Mouse (Mus musculus) left cerebral cortex, postnatal 14 days (tissue): ENCODE data around the gene Sspo. TPM values are rescaled to one million over a fixed set of nuclear protein-coding genes. Genes with fewer than 3 reads are reported as not detected.

Experiments
- DNase-seq, 2 experiments: peaks; one replicate each; pipeline ENCODE4 v3.0.0; 2021 to 2022; ENCODE audit warnings: low spot score in 2 of 2, mixed read lengths in 1 of 2
- intact Hi-C: fragments of 180-260 bp; cut with DNase I; formaldehyde crosslinking; loops from one replicate; pipeline ENCODE4 v1.15.1; 2025
- microRNA-seq, 2 experiments: library from miRNA; unstranded; fragments of <30 nt; microRNA quantifications; one replicate each; pipeline ENCODE4 v1.2.0; 2022
- total RNA-seq, 2 experiments: library from RNA; stranded (reverse); gene quantifications; 2 replicates each; pipeline ENCODE4 v1.2.3; 2021

Sspo gene
- total RNA-seq, 2 experiments from 2014 or later, result 0.59 to 0.64 TPM

DNA sequence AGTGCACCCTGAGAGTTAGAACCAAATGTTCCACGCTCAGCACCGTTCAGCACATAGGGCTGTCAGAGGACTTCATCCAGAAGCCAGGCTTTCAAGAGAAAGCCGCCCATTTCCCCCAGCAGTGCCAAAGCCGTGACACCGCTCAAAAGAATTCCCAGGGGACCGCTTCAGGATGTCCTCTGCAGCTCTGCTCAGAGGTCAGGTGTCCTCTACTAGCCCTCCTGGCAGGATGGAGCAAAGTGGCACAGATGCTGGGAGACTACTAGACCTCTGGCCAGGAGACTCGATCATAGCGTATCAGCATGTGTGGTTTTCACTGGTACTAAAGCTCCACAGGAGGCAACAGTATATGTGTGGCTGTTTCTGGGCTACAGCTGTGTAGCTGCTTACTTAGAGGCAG, 86.9 kb downstream of the Sspo start:
- intact Hi-C loops, result loop anchor here (5.0 kb wide), 2 partner anchors 138 to 358 kb away; partner anchors contain the start of gene Krba1
- no peak for DNase-seq

- intact Hi-C loops, result loop anchor here (2.0 to 5.0 kb wide), 3 partner anchors 91 to 359 kb away; partner anchors contain the start of genes Krba1 and Zfp467
- no peak for DNase-seq
Measured at GRCm38 (mm10) chr6:48536091-48536490, 88.1 kb downstream of the Sspo start.

- intact Hi-C loops, result loop anchor here (2.0 to 5.0 kb wide), 3 partner anchors 93 to 360 kb away; partner anchors contain the start of genes Krba1 and Zfp467
- DNase-seq, result peak; percentile 93 to 94
Measured at GRCm38 (mm10) chr6:48537105-48537954, 89.3 kb downstream of the Sspo start, which contains the start of gene Atp6v0e2. Gene Atp6v0e2, plus strand, starts transcription at chr6:48537615.

- peak; percentile 88 to 95 for DNase-seq
- intact Hi-C loops, result loop anchor here (5.0 kb wide), 2 partner anchors 142 to 362 kb away; partner anchors contain the start of gene Krba1
Measured at GRCm38 (mm10) chr6:48538841-48539737, 91.1 kb downstream of the Sspo start.

GRCm38 (mm10) chr6:48539860-48540259, 91.8 kb downstream of the Sspo start:
- no peak for DNase-seq
- intact Hi-C loops, result loop anchor here (5.0 to 10.0 kb wide), 3 partner anchors 105 to 363 kb away; partner anchors contain the start of genes Gimap8 and Krba1

- DNase-seq, result no peak
- intact Hi-C loops, result loop anchor here (10.0 kb wide), 1 partner anchor 104 kb away; the partner anchor contains the start of gene Gimap8
Measured at GRCm38 (mm10) chr6:48540721-48541120, 92.7 kb downstream of the Sspo start.

DNA sequence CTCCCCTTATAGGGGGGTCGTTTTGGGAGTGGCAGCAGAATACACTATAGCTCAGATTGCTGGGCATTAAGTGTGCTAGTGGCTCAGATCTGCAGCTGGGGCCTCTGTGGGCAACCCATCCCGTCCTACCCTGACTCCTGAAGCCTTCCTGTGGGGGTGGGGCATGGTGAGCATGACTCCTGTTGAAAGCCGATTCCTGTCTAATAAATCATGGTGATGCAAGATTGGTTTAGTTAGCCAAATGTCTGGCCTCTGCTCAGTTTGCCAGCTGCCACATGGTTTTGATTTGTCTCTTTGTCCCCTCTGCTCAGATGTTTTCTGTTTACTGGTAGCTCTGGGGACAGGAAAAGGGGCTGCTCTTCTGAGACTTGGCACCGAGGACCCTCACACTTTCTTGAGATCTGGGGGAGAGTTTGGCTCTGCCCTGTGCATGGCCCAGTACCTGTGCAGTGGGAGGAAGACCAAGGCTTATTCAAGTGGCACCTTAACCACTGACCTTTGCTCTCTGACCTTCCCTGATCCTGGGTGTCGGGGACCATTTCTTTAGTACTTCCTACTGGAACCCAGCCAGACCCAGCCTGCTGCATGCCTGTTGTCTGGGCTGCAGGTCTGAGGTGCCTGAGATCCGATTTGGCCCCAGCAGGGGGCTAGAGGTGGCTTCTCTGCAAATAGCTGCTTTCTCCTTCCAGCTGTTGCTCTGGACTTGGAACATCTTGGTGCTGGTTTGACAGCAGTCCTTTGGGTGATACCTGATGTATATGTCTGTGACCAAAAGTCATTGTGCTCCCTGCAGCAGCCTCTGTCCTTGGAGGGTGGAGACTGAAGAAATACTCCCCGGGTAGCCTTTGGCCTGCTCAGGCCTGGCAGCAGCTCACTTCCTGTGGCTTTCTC, 93.8 kb downstream of the Sspo start:
- DNase-seq, result no peak
- intact Hi-C loops, result loop anchor here (10.0 kb wide), 1 partner anchor 103 kb away; the partner anchor contains the start of gene Gimap8

DNA sequence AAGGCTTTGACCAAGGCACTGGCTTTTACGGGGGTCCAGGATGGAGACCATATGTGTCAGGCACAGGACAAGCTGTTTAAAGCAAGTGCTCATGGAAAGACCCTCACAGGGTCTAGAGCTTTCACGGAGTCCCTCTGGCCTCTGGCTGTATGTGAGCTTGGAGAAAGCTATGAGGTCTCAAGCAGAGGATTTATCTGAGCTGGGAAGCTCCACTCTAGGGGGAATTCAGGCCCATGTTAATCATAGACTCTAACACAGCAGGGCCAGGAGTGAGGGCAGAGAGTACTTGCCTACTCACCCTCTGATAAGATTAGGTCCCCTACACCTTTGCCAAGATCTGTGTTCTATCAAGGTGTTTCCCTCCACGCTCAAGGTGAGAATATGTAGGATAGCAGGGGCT, 94.6 kb downstream of the Sspo start:
- no peak for DNase-seq
- intact Hi-C loops, result loop anchor here (10.0 kb wide), 1 partner anchor 102 kb away; the partner anchor contains the start of gene Gimap8

DNA sequence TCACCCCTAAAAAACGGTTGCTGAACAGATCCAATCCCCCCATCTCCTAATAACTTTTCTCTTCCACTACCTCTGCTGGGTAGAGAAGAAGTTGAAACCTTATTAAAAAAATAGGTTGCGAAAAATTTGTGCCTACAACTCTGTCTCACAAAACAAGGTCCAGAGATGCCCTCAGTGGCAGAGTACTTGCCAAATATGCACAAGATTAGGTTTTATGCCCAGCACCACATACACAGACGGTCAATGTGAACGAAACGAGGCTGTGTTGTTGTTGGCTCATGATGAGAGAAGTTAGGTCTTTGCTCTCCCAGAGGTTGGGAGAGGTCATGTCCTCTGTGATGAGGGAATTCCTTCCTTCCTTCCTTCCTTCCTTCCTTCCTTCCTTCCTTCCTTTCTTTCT, 97.2 kb downstream of the Sspo start:
- intact Hi-C loops, result loop anchor here (10.0 kb wide), 1 partner anchor 100 kb away; the partner anchor contains the start of gene Gimap8

GRCm38 (mm10) chr6:48546271-48546670, 98.2 kb downstream of the Sspo start:
- intact Hi-C loops, result loop anchor here (10.0 kb wide), 1 partner anchor 99 kb away; the partner anchor contains the start of gene Gimap8
- DNase-seq, result peak in 1 of 2 experiments; percentile 43

More for the DNA sequence above, 97.2 kb downstream of the Sspo start:
- no peak for DNase-seq

DNA sequence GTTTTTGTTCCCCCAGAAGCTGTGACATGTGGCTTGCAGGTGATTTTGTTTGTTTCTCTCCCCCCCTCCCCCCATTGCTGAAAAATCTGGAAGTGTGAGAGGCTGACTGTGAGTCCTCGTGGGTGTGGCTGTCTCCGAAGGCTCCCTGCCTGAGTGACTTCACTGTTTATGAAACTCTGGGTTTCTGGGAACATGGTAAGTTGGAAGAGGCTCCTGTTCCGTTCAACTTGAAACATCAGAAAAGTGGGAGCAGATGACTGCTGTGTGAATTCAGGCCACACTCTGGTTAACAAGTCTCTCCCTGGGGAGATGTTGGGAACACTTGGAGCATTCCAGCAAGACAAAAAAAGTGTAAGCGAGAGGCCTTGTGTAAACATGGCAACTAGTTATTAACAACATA, 98.8 kb downstream of the Sspo start:
- intact Hi-C loops, result loop anchor here (10.0 kb wide), 1 partner anchor 98 kb away; the partner anchor contains the start of gene Gimap8
- no peak for DNase-seq

GRCm38 (mm10) chr6:48548314-48548713, 100.3 kb downstream of the Sspo start:
- intact Hi-C loops, result loop anchor here (10.0 kb wide), 1 partner anchor 96 kb away; the partner anchor contains the start of gene Gimap8
- no peak for DNase-seq

Small RNA genes within 50 kb of the gene (microRNA-seq; reads per million reads assigned to microRNA genes)
- gene Gm24325, result 0 reads per million in 2 experiments

Other genes starting within 250 kb of the Sspo start
- 10 to 100 TPM; 46.8 to 49.9 TPM for gene Krba1, start 52.6 kb upstream of the Sspo start, total RNA-seq
- gene Zfp467, start 2.4 kb upstream of the Sspo start, total RNA-seq, result 10 to 100 TPM; 15.8 to 21.2 TPM
- 100 to 1,000 TPM; 520 to 530 TPM for gene Atp6v0e2, start 89.4 kb downstream of the Sspo start, total RNA-seq
- gene Lrrc61, start 106.6 kb downstream of the Sspo start, total RNA-seq, result 10 to 100 TPM; 29.0 to 30.6 TPM
- gene Rarres2, start 124.6 kb downstream of the Sspo start, total RNA-seq, result 10 to 100 TPM; 10.3 to 10.9 TPM
- gene Gm45021, start 141.4 kb downstream of the Sspo start, total RNA-seq, result not detected
- gene Repin1, start 145.7 kb downstream of the Sspo start, total RNA-seq, result 10 to 100 TPM; 34.0 to 36.7 TPM
- gene Gm44965, start 145.7 kb downstream of the Sspo start, total RNA-seq, result not detected
- gene Zfp775, start 153.8 kb downstream of the Sspo start, total RNA-seq, result 1 to 10 TPM; 6.0 to 7.4 TPM
- gene AI854703, start 178.5 kb downstream of the Sspo start, total RNA-seq, result 10 to 100 TPM; 15.6 to 18.4 TPM
- under 1 TPM; 0.97 to 0.99 TPM for gene Gimap8, start 199.0 kb downstream of the Sspo start, total RNA-seq
- 1 to 10 TPM in 1 of 2 experiments, under 1 TPM in 1; 0.83 to 1.4 TPM for gene Gimap9, start 227.9 kb downstream of the Sspo start, total RNA-seq
- gene Gimap4, start 236.3 kb downstream of the Sspo start, total RNA-seq, result under 1 TPM; 0.40 to 0.90 TPM